Mouse (Mus musculus) R1 (cell line): Measurements from ENCODE around the gene Sema4a.
"Not testable (repeated sequence)": the region's sequence is repeated elsewhere in the genome, so short reads cannot be mapped to it uniquely, and the experiment has no call there.

Experiments used
- DNase-seq: peaks from one replicate; pipeline ENCODE4 v3.0.0-alpha.2; 2018; ENCODE audit warnings: low read depth, low spot score

The Sema4a gene

DNA sequence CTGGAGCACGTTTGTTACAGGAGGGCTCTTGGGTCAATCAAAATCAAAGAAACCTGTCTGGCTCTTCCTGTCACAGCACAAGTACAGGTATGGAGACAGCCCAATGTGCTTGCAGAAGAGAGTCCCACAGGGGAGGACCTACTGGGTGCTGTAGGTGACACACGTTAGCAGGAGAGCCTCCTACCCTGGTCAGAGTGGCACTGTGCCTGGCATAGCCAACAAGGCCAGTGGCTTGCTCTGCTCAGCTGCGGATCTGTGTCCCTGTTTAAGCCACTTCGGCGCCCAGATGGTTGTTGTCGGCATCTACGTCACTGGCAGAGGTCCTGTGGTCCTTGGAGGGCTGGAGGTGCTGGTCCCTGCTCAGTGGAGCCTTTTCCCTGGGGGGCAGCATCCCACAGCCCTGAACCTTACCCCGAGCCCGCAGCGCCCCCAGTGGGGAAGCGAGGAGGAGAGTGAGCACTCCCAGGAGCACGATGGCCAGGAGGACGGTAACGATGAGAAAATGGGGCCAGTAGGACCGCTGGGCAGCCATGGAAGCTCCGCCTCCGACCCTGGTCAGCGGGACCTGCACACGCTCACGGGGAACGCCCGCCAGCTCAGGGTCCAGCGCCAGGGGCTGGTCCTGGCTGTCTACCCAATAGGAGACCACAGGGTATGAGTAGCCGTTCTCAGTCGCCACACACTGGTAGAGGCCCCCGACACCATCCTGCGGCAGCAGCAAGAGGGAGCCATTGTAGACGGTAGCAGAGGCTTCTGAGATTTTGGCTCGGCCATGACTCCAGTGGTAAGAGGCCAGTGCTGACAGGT lies 24.4 kb downstream of the Sema4a start:
- DNase-seq: peak; percentile 47

DNA sequence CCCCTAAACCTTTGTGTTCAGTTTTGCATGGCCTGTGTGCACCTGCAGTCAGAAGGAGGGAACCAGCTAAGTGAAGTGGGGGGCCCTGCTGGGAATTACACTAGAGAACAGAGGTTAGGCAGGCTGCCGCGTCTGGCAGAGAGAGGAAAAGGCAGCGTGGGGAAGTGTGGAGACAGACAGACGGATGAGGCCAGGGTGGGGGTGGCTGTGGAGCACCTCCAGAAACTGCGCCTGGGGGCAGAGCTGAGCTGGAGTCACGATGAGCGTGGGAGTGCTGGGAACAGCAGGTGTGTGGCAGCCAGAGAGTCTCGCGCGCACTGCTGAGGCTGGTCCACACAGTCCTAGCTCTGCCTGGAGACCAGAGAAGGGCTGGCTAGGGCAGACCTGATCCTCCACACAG lies 25.5 kb downstream of the Sema4a start:
- no peak for DNase-seq

DNA sequence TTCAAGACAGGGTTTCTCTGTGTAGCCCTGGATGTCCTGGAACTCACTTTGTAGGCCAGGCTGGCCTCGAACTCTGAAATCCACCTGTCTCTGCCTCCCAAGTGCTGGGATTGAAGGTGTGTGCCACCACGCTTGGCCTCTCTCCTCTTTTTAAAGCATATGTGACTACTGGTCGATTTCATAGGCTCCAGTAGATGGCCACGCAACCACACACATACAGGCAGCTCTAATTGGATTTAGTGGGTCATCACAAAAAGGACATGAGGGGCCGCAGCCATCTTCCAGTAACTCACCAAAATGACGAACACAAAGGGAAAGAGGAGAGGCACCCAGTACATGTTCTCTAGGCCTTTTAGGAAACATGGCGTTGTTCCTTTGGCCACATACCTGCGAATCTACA lies 32.3 kb downstream of the Sema4a start:
- DNase-seq: not testable (repeated sequence)

DNA sequence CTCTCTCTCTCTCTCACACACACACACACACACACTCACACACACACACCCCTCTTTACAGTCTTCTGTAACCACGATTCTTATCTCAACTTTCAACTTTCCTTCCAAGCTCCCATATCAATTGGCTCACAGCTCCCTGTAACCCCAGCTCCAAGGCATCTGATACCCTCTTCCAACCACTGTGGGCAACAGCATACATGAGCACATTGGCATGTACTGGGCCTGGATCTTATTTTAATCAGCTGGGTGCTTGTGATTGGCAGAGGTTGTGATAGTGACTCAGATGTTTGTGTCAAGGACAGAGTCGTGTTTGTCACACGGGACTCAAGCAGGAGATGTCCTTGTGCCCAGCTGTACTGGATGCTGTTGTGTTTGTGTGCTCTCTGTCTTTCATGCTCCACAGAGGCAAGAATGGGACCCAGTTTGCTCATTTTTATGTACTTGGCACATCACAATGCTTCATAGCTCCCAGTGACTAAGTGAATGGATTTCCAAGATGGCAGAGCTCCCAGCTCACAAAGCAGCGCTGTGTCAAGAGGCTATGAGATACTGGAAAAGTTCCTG lies 33.6 kb downstream of the Sema4a start:
- DNase-seq: no peak

DNA sequence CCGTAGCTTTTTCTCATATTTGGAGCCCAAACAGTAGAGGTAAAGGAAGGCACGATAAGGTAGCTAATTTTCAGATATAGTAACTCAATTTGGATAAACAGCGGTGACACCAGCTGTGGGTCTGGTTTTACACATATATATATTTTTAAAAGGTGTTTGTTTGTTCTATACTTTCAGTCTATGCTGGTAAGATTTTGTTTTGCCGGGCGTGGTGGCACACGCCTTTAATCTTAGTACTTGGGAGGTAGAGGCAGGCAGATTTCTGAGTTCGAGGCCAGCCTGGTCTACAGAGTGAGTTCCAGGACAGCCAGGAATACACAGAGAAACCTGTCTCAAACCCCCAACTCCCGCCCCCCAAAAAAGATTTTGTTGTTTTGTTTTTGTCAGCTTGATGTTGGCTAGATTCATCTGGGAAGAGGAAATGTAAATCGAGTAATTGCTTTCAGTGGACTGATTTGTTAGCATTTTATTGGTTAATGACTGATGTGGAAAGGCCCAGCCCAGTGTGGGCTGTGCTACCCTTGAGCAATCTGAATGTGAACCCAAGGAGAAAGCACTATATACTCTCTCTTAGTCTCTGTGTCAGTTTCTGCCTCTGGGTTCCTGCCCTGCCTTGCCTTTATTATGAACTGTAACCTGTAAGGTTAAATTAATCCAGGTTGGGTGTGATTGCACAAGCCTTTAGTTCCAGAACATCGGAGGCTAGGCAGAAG lies 35.1 kb downstream of the Sema4a start:
- no peak for DNase-seq

DNA sequence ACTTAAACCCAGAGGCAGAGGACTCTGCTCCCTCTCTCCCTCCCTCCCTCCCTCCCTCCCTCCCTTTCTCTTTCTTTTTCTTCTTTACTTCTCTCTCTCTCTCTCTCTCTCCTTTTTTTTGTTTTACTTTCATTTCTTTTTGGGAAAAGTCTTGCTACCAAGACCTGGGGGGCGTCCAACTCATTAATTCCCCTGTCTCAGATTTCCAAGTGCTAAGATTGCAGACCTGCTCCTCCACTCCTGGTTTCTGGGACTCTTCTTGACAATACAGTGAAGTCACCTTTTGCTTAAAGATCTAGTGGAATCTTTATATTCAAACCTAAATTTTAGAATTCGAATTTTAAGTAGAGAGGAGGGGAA lies 35.7 kb downstream of the Sema4a start:
- no peak for DNase-seq

DNA sequence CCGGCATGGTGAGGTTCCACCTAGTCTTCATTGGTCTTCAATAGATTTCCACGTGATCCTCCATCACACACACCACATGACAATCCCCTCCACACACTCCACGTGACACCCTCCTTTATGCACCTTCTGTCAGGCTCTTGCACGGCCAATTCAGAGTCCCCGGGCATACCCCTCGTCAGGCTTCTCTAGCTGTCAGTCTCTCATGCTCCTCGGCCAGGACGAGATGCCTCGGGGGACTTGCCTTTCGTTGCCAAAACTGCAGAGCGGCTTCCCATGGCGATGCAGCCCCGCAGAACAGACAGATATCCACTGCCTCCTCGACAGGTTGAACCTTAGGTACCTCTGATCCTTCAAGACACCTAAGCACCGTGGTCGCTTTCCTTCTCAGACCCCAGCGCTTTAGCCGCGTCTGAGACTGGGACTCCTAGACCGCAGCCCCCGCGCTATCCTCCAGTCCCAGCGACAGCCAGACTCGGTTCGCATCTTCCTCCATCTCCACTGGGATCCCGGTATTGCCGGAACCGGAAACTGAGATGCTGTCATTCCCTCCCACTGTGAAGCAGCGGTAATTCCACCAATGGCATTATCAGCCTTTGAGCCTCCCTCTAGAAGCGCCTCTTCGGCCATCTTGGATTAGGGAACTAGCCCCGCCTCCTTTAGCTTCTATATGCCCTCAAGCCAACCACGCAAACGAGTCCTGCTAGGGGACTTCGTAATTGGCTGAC lies 36.2 kb downstream of the Sema4a start, which contains the start of gene Slc25a44:
TSS of gene Slc25a44 (minus strand) at position 535 of the 725 bp plus-strand sequence.
- DNase-seq: peak; percentile 100

DNA sequence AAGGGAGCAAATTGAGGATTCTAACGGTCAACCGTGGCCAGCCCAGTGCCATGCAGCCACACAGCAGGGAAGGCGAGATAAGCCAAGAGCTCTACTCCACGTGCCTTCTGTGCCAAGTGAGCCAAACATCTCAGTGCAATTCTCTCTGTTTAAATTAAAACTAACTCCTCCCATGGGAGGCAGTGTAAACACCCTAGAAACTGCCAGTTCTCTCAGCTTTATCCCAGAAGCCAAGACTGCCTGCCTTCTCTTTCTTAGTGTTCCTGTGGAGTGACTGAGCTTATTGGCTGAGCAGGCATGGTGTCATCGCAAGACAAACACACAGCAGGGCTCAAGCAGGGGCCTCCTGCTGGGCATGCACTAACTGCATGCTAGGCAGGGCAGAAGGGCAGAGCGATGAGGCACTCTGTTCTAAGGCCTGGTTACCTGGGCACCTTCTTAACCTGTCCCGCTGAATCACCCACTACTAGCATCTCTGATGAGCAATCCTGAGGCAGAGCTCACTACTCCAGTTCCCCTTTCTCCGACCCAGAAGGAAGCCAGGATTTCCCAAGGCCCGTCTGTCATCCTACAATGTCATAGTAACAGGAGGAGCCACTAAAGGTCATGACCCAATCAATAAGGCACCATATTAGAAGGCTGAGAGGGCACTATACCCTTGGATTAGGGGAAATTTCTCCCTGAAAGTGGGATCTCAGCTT lies 38.8 kb downstream of the Sema4a start:
- no peak for DNase-seq

DNA sequence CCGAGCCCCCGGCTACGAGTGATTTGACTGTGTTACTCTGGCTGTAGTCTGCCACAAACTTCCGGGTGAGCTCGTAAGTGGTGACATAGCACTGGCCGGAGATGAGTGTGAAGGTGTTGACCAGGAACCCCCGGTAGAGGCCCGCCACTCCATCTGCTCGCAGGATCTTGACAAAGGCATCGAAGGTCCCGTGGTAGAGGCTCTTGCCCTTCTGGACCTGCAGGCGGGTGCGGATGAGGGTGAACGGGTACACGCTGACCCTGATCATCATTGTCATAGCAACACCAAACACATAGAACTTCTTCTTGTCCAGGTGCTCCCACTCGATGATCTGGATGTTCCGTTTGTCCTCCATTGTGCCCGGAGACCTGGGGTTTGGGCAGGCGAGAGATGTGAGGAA lies 40.2 kb downstream of the Sema4a start:
- no peak for DNase-seq

DNA sequence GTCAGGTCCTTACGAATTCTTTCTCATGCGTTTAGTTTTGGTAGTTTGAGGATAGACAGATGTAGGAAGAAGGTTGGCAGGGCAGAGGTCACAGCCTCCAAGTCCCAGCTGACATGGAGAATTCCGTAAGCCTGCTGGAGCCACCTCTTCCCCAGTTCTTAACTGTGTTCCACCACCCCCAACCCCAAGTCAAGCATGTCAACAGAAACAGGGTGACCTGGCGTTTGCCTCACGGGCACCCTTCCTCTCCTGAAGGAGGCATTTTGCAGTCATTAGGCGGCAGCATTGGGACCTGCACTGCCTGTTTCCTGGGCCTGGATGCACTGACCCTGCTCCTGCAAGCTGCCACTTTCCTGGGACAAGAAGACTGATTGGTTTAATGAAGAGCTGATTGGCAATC lies 43.0 kb downstream of the Sema4a start:
- no peak for DNase-seq

DNA sequence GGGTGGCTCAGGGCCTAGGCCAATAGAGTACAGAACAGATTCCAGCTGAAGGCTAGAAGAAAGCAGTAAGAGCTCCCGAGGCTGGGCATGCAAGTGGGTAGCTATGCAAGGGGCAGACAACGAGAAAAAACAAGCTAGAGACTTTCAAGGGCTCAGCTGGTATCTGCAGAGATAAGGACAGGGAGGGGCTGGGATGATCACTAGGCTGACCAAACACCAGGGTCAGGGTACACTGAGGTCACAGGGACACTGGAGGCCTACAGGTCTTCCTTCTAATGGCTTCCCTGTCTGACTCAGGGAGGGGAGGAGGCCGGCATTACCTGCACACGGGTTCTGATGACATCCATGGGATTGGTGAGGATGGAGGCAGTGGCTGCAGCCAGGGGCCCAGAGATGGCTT lies 45.3 kb downstream of the Sema4a start:
- DNase-seq: no peak

DNA sequence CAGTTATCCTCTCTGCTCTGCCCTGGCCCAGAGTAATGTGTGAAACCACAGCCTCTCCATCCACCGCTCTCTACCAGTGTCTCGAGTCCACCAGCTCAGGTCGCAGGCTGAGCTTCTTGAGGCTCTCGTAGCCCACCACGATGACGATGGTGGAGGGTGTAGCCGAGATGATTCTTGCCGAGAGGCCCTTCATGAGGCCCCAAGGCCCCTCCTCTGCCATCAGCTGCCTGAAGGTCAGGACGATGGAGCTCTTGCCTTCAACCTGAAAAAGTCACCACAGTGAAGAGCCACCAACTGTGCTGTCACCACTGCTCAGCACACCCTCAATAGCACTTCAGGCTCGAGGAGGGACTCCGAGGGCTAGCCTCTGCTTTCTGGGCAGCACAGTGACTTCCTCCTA lies 48.3 kb downstream of the Sema4a start:
- DNase-seq: no peak

DNA sequence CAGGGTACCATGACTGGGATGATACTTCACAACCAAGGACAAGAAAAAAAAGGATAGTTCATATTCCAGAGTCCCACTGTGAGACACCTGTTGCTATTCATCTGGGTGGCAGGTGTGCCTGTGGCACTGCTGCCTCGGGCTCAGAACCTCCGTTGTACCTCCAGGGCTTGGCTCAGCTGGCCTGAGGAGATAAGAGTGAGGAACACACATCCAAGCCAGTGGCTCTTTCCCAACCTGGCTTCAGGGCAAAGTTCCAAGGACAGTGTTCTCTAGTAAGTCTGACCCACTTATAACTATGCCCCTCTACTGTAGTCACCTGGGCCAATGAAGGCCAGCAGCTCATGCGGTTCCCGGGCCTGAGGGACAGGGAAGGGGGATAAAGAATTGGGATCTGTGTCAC lies 49.3 kb downstream of the Sema4a start:
- no peak for DNase-seq

DNA sequence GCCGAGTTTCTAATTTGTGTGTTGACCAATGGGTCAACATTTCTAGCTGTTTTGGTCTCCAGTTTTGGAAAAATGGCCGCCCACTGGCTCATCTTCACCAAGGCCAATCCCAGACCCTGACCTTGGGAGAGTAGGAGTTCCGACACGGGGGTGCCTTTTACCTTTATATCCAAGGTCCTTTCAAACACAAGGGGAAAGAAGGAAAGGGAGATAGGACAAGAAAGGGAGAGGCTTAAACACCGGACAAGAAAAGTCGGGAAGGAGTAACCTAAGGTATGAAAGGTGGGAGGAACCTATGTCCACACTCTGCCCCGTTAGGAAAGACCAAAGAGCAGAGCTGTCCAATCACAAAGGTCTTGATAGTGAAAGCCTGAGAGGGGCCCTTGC lies 50.3 kb downstream of the Sema4a start:
- DNase-seq: peak; percentile 86

DNA sequence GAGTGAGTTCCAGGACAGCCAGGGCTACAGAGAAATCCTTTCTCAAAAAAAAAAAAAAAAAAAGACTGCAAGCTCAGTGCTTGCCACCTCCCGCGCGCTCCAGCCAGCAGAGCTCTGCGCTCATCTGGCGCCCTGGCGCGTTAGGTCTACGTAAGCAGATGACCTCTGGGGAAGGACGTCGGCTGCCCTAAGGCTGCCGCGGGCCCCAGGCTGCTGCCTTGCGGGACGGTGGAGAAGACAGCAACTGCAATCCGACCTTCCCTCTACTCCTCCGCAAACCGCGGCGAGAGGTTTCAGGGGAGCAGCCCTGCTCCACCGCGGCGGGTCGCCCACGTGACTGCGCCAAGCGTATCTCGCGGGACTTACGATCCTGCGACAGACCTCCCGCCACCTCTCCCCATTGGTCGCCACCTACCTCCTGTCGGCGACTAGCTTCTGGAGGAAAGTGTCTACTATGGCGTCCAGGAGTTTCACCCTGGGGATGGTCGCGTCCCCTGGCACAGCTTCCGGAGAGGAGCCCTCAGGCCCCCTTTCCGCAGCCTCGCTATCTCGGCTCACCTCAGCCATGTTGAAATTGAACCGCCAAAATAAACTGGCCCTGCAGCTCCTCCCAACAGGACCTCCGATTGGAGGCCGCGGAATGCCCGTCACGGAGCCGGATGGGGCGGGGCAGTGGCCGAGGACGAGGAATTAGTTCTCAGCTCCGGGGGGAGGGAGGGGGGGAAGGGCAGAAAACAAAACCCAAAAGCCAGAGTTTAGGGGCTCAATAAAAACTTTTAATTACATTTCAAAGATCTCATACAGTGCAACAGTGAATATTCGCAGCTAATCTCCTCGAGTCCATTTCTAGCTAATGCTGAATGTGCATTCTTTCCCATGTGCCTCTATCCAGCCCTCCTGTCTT lies 51.0 kb downstream of the Sema4a start, which contains the start of gene Pmf1:
TSS of gene Pmf1 (minus strand) at position 591 of the 904 bp plus-strand sequence.
- DNase-seq: peak; percentile 96

DNA sequence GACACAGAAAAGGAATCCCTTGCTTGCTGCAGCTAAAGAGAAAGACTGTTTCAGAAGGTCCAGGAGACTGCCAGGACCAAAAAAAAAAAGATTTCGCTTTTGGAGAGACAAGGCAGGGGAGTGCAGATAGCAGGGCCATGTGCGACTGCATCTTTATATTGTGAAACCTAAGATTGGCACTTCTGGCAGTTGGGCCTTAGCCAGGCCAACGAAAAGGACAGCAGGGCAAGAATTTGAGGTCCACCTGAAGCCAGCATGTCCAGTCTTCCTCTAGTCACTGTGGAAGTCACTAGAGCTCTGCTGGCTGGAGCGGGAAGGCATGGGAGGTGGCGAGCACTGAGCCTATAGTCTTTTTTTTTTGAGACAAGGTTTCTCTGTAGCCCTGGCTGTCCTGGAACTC lies 52.0 kb downstream of the Sema4a start:
- DNase-seq: no peak

DNA sequence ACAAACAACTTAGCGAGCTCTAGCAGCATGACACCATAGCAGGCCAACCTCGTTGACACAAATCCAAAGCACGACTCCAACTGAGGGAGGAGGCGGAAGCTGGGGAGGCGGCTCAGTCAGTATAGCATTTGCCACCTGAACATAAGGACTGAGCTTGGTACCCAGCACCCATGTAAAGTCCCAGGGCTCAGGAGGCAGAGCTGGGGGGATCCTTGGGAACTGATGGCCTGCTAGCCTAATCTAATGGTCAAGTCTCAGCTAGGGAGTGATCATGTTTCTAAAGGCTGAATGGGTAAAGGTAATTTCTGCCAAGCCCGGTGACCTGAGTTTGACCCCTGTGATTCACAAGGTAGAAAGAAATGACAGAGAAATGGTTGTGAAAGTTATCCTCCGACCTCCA lies 53.5 kb downstream of the Sema4a start:
- DNase-seq: no peak

DNA sequence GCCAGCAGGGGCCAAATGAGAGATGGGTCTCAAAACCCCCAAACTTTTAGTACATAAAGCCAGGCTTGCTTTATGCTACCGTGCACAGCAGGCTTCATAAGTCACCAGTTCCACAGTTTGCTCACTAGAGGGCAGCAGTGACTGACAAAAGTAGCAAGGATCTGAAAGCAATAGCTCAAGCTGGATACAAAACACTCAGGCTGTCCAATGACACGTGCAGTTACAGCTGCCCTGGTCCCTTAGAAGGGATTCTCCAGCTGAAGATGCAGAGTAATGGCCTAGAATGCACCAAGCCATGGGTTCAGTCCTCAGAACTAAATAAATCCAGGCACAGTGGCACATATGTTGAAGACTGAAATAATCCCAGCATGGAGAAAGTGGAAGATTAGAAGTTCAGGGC lies 53.9 kb downstream of the Sema4a start:
- peak; percentile 89 for DNase-seq

DNA sequence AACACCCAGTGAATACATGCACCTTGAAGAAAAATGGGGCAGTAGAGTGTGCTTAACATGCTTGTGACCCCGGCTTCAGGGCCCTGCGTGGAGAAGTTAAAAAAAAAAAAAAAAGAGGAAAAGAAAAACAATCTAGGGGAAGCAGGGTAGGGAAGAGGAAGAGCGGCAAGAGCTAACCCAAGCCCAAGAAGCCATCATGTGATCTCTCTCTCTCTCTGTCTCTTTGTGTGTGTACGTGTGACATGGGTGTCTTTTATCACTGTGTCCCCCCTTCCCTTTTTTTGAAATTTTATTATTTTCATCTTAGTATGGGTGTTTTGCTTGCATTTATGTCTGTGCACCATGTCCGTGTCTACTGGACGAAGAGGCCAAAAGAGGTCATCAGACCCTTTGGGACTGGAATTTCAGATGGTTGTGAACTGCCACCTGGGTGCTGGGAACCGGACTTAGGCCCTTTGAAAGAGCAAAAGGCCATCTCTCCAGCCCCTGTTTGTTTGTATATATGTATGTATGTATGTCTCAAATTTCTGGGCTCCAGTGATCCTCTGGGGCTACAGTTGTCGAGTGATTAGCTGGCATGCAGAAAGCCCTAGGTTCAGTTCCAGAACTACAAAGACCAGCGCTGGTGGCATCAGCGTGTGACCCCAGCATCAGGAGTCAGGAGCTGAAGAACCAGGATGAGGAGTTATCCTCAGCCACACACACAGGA lies 57.3 kb downstream of the Sema4a start:
- no peak for DNase-seq

DNA sequence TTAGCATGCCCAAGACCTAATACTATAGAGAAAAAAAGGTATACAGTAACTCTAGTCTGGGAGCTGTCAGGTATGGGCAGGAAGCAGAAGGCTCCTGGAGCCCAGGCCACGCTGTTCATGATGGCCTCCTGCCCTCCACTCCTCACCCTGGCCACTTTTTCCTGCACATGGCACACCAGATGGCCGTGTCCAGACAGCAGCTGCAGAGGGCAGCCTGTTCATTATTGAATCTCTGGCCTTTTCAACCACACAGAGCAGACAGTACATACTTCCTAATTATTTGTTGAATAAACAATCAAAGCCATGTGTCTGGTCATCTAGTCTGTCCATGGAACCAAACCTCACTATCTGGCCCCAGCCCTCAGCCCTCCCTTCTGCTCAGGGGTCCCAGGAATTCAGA lies 62.3 kb downstream of the Sema4a start:
- no peak for DNase-seq
